Mouse (Mus musculus): Measurements from ENCODE around the gene Slc17a7. TPM values are rescaled to one million over a fixed set of nuclear protein-coding genes. Genes with fewer than 3 reads are reported as not detected.

Slc17a7 gene
- total RNA-seq, 2 experiments from 2014 or later: 1,255 to 1,327 TPM

DNA sequence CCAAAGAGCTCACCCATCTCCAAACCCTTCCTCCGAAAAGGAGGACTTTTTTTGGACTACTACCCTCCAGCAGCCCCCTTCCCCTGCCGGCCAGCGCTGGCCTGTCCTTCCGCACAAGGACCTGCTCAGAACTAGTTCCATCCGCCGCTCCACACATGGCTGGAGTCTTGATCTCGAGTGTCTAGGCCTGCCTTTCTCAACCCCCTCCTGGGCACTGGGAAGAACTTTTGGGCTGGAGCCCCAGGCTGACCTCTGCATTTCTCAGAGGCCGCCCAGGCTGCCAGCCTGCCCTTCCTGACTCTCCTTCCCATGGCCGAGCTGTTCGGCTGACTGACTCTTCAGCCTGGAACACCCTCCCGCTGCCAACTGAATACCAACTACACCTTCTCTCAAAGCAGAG lies 18.9 kb downstream of the Slc17a7 start:
- Histone ChIP-seq H3K27ac (peak overlapping the region; percentile 65), H3K4me3 (peak overlapping the region; percentile 24)
- intact Hi-C loops (cut with DNase I): no loop called here
- TF ChIP-seq CTCF (IDR thresholded peaks at IDR 0.05): no peak
- DNase-seq (ENCODE audit: extremely low spot score in 1 of 2, low spot score in 2 of 2): no peak

DNA sequence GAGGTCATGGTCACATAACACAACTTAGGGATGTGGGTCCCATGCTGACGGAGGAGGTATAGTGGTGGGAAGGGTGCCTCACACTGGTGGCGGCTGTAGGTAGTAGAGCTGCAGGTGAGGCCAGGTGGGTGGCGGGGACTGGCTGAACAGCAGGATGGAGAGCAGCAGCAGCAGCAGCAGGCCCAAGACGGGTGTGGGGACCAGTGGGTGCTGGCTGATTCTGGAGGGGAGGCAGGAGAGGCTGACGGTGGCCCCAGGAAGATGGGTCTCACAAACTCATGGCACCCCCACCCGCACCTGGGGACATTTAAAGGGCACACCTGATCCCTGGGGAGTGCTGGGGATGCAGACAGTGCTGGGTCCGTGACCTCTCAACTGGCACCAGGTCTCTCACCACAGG lies 19.9 kb downstream of the Slc17a7 start:
- no peak for TF ChIP-seq CTCF (IDR thresholded peaks at IDR 0.05)
- Histone ChIP-seq H3K4me3 (no peak overlapping the region), H3K27ac (no peak overlapping the region)
- no peak for DNase-seq (ENCODE audit: extremely low spot score in 1 of 2, low spot score in 2 of 2)
- intact Hi-C loops (cut with DNase I): no loop called here

DNA sequence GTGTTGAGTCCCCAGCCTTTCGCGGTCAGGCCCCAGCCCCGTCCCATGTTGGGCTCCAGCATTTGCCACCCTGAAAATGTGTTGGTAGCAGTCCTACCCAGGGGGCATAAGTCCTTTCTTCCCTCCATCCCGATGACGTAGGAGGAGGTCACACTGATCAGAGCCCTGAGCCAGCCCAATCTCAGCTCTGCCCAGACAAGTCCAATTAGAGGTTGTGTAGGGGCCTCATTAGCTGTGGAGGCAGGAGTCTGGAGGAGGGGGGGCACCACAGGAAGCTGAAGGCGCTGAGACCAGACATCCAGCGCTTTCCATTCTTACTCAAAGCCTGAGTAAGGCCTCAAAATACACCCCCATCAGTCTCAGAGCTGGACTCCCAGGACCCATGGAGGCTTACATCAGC lies 22.2 kb downstream of the Slc17a7 start:
- intact Hi-C loops (cut with DNase I): no loop called here
- H3K27ac ChIP-seq: no peak overlapping the region
- no peak for DNase-seq (ENCODE audit: extremely low spot score in 1 of 2, low spot score in 2 of 2)
- no peak for TF ChIP-seq CTCF (IDR thresholded peaks at IDR 0.05)
- no peak overlapping the region for H3K4me3 ChIP-seq

DNA sequence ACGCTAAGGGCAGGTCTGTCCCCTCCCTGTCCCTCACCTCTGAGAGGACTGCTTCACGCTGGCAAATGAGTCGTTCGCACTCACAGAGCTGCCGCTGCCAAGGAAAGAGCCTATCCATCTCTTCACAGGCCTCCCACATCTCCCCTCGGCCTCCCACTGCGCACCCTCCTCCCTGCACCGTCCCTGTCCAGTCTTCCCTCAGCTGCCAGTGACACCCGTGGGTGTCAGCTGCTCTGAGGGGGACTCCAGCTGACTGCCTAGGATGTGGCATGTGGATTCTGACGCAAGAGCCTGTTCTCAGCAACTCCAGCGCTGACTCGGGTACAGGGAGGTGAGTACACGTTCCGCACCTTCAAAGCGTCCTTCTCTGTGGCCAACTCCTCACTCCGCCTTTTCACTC lies 25.9 kb downstream of the Slc17a7 start:
- H3K4me3 ChIP-seq: peak overlapping the region; percentile 21; the same call in 1 of the 2 replicates
- intact Hi-C loops (cut with DNase I): loop anchor here (2.0 kb wide), 2 partner anchors 27 to 43 kb away; partner anchors contain the start of gene Slc17a7
- H3K27ac ChIP-seq: peak overlapping the region; percentile 90
- TF ChIP-seq CTCF (IDR thresholded peaks at IDR 0.05): no peak
- DNase-seq (ENCODE audit: extremely low spot score in 1 of 2, low spot score in 2 of 2): peak in 1 of 2 experiments; percentile 68

DNA sequence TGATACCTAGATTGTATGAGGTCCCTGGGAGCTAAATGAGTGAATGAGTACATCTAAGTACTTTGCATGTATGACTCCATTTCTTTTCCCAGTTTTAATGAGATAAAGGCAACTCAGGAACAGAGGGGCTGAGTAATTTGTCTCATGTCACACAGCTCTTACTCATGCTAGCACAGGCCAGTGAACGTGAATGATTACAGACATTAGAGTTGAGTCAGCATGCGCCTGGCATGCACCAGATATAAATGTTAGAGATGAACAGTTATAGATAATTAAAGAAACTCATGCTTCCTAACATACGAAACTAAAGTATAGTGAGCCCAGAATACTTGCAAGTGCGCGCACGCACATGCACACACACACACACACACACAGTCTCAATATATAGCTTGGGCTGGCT lies 26.4 kb downstream of the Slc17a7 start:
- Histone ChIP-seq H3K27ac (peak overlapping the region; percentile 90), H3K4me3 (no peak overlapping the region)
- DNase-seq (ENCODE audit: extremely low spot score in 1 of 2, low spot score in 2 of 2): no peak
- TF ChIP-seq CTCF (IDR thresholded peaks at IDR 0.05): no peak
- intact Hi-C loops (cut with DNase I): no loop called here

DNA sequence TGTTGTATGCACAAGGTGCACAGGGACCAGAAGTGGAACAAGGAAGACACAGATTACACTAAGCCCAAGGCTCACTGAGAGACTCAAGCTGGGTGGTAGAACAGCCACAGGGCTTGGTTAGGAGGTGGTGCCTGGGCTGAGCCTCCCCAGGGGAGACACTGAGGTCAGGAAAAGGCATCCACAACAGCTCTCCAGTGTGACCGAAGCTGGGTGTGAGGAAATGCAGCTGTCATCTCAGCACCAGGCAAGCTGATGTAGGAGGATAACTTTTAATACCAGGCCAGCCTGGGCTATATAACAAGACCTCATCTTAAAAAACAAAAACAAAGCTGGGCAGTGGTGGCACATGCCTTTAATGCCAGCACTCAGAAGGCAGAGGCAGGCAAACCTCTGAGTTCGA lies 27.4 kb downstream of the Slc17a7 start:
- Histone ChIP-seq H3K4me3 (no peak overlapping the region), H3K27ac (no peak overlapping the region)
- intact Hi-C loops (cut with DNase I): no loop called here
- no peak for DNase-seq (ENCODE audit: extremely low spot score in 1 of 2, low spot score in 2 of 2)
- TF ChIP-seq CTCF (IDR thresholded peaks at IDR 0.05): no peak

DNA sequence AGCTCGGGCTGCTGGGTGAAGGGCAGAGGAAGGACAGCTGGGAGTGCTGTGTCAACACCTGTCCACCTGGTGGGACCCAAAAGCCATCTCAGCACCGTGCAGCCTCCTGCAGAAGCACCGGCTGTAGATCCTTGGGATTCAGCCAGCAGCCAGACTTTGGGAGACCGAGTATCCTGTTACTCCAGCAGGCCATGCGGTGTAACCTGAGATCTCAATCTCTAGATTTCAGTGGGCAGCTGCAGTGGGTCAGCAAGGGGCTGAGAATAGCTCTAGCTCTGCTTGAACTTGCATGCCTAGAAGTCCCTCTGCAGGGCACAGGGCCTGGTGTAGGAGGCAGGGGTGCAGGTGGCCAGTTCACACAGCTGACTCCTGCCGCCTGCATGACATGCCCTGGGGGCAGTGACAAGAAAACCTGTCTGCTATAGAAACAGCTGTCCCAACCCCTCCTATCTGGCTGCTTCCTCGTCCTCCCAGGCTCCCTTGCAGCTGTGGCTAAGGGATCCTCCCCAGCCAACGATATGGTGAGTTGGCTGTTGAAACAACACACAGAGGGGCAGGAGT lies 28.1 kb downstream of the Slc17a7 start:
- no peak for TF ChIP-seq CTCF (IDR thresholded peaks at IDR 0.05)
- Histone ChIP-seq H3K27ac (no peak overlapping the region), H3K4me3 (no peak overlapping the region)
- intact Hi-C loops (cut with DNase I): no loop called here
- no peak for DNase-seq (ENCODE audit: extremely low spot score in 1 of 2, low spot score in 2 of 2)

DNA sequence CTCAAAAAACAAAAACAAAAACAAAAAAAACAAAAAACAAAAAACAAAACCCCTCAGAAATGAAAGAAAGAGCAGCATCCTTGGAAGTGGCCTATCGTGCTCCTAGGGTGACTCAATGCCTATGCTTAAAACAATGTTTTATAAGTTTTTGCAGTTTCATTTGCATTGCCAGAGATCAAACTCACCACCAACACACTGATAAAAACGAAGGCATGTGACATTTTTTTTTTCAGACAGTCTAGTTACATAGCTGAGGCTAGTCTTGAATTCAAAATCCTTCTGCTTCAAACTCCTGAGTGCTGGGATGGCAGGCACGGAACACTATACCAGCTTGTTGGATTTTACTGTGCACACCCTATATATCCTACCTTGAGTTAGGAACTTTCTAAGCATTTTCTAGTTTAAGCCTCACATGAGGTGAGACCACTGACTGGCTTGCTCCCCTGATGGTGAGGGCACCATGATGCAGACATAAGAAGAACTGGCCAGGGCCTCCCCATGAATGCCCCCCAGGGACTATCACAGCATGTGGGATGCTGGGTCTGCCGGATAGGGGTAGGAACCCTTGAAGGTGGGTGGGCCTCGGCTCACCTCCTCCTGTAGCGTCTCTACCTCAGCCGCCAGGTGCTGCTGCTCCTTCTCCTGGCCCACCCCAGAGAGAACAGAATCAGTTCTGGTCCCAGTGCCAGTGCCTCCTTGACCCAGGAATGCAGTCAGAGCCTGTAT lies 29.0 kb downstream of the Slc17a7 start:
- no peak for DNase-seq (ENCODE audit: extremely low spot score in 1 of 2, low spot score in 2 of 2)
- intact Hi-C loops (cut with DNase I): no loop called here
- no peak overlapping the region for H3K27ac ChIP-seq

GRCm38 (mm10) chr7:45193406-45193805 lies 29.7 kb downstream of the Slc17a7 start:
- peak; percentile 2; the same call in 1 of the 2 replicates for TF ChIP-seq CTCF (IDR thresholded peaks at IDR 0.05)
- intact Hi-C loops (cut with DNase I): no loop called here
- no peak for DNase-seq (ENCODE audit: extremely low spot score in 1 of 2, low spot score in 2 of 2)
- Histone ChIP-seq H3K4me3 (no peak overlapping the region), H3K27ac (no peak overlapping the region)

More for the DNA sequence above, 29.0 kb downstream of the Slc17a7 start:
- H3K4me3 ChIP-seq: no peak overlapping the region
- TF ChIP-seq CTCF (IDR thresholded peaks at IDR 0.05): no peak

- intact Hi-C loops (cut with DNase I): no loop called here
- no peak overlapping the region for H3K27ac ChIP-seq
- no peak for TF ChIP-seq CTCF (IDR thresholded peaks at IDR 0.05)
- DNase-seq (ENCODE audit: extremely low spot score in 1 of 2, low spot score in 2 of 2): no peak
- no peak overlapping the region for H3K4me3 ChIP-seq
Measured at GRCm38 (mm10) chr7:45193871-45194785, 30.4 kb downstream of the Slc17a7 start.

DNA sequence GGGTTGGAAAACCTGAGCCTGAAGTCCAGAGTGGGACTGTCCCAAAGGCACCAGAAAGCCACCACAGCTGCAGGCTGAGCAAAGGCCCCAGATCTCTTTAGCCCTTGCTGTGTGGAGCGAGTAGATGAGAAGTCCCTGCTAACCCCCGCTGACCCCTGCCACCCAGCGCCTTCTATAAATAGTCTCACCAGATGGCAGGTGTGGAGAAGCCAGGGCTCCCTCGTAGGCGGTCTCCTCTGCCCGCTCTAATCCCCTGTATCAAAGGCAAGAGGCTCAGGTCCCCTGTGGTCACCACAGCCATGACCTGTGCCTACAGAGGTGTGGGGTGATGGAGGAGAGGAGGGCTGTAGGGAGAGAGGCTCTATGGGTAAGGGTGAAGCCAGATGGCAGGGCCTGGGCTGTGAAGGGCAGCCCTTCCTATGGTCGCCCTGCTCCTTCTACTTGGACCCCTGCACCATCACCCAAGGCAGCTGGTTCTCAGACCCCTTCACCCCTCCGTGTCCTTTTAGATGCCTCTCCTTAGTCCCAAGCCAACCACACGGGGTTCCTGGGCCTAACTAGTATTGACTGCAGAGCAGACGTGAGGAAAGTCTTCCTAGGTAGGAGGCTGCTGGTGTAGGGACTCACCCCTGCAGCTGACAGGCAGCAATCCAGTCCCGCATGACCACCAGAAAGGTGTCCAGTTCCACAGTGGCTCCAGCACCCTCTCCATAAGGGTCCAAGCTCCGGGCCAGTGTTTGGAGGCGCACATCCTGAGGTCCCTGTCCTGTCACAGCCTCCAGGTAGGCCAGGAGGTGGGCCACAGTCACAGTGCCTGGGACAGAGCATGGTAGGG lies 31.8 kb downstream of the Slc17a7 start:
- no peak for TF ChIP-seq CTCF (IDR thresholded peaks at IDR 0.05)
- Histone ChIP-seq H3K27ac (no peak overlapping the region; the same call in 1 of the 2 replicates), H3K4me3 (no peak overlapping the region)
- intact Hi-C loops (cut with DNase I): no loop called here
- DNase-seq (ENCODE audit: extremely low spot score in 1 of 2, low spot score in 2 of 2): no peak
